Mouse (Mus musculus): ENCODE measurements at regions not wholly inside any gene's neighbourhood (a gene's known extent, or its start where the extent isn't known, plus 50 kb on each side); places are given as distances from the start of the nearest gene placed in this dataset.

GRCm38 (mm10) chr4:91180241-91181096, 220.1 kb downstream of the Elavl2 start:
- DNase-seq (ENCODE audit: low spot score) = no peak

- DNase-seq (ENCODE audit: low spot score) = no peak
These were observed 236.1 kb downstream of the Elavl2 start for GRCm38 (mm10) chr4:91164280-91165121.

GRCm38 (mm10) chr4:91157047-91157446, 243.5 kb downstream of the Elavl2 start:
- peak; percentile 12 for DNase-seq (ENCODE audit: low spot score)

- DNase-seq (ENCODE audit: low spot score) = no peak
These were observed 255.9 kb downstream of the Elavl2 start for GRCm38 (mm10) chr4:91144666-91145065.

- no peak for DNase-seq (ENCODE audit: low spot score)
These were observed 256.7 kb downstream of the Elavl2 start for GRCm38 (mm10) chr4:91143906-91144305.

GRCm38 (mm10) chr4:91135327-91135726, 265.3 kb downstream of the Elavl2 start:
- peak; percentile 2 for DNase-seq (ENCODE audit: low spot score)

- no peak for DNase-seq (ENCODE audit: low spot score)
These were observed 268.3 kb downstream of the Elavl2 start for GRCm38 (mm10) chr4:91132266-91132665.

- DNase-seq (ENCODE audit: low spot score) = no peak
These were observed 280.3 kb downstream of the Elavl2 start for GRCm38 (mm10) chr4:91120277-91120676.

GRCm38 (mm10) chr4:91116807-91117609, 283.6 kb downstream of the Elavl2 start:
- DNase-seq (ENCODE audit: low spot score) = no peak

GRCm38 (mm10) chr4:91111684-91112681, 288.6 kb downstream of the Elavl2 start:
- no peak for DNase-seq (ENCODE audit: low spot score)

GRCm38 (mm10) chr4:91096086-91096485, 304.5 kb downstream of the Elavl2 start:
- DNase-seq (ENCODE audit: low spot score) = no peak

- DNase-seq (ENCODE audit: low spot score) = no peak
These were observed 306.2 kb downstream of the Elavl2 start for GRCm38 (mm10) chr4:91094382-91094781.

- no peak for DNase-seq (ENCODE audit: low spot score)
These were observed 306.7 kb downstream of the Elavl2 start for GRCm38 (mm10) chr4:91093885-91094284.

- no peak for DNase-seq (ENCODE audit: low spot score)
These were observed 308.3 kb downstream of the Elavl2 start for GRCm38 (mm10) chr4:91092323-91092722.

GRCm38 (mm10) chr4:91091910-91092309, 308.7 kb downstream of the Elavl2 start:
- DNase-seq (ENCODE audit: low spot score) = no peak

GRCm38 (mm10) chr4:91083950-91084349, 316.6 kb downstream of the Elavl2 start:
- no peak for DNase-seq (ENCODE audit: low spot score)

GRCm38 (mm10) chr4:91081447-91081846, 319.1 kb downstream of the Elavl2 start:
- no peak for DNase-seq (ENCODE audit: low spot score)

- no peak for DNase-seq (ENCODE audit: low spot score)
These were observed 319.8 kb downstream of the Elavl2 start for GRCm38 (mm10) chr4:91080620-91081441.

GRCm38 (mm10) chr4:91071263-91071662, 329.3 kb downstream of the Elavl2 start:
- no peak for DNase-seq (ENCODE audit: low spot score)

GRCm38 (mm10) chr4:91060933-91061332, 339.7 kb downstream of the Elavl2 start:
- DNase-seq (ENCODE audit: low spot score) = peak; percentile 39
